Mouse (Mus musculus) midbrain, embryonic 12.5 days (tissue): ENCODE measurements around the gene Gm30191. TPM values are rescaled to one million over a fixed set of nuclear protein-coding genes. Genes with fewer than 3 reads are reported as not detected.

Experiments used
- ATAC-seq: fragments of 200-750 bp; cut with Nextera tagmentation; 2 replicates; pipeline ENCODE4 v1.8.0; 2017; ENCODE audit warnings: low read depth, moderate TSS enrichment, moderate library complexity; ENCODE audit not compliant: low FRiP score
- H3K27ac ChIP-seq: fragments of 300-500 bp; sonication (generic); replicated peaks from 2 replicates; pipeline ENCODE4 v1.5.1; 2016; ENCODE audit warnings: mild to moderate bottlenecking
- H3K27me3 ChIP-seq: fragments of 300-500 bp; sonication (generic); 2 replicates; pipeline ENCODE4 v1.6.1; 2016; ENCODE audit warnings: mild to moderate bottlenecking
- H3K36me3 ChIP-seq: fragments of 300-500 bp; sonication (generic); 2 replicates; pipeline ENCODE4 v1.6.1; 2016
- H3K4me1 ChIP-seq: fragments of 300-500 bp; sonication (generic); 2 replicates; pipeline ENCODE4 v1.6.1; 2016
- H3K4me2 ChIP-seq: fragments of 300-500 bp; sonication (generic); replicated peaks from 2 replicates; pipeline ENCODE4 v1.6.1; 2016; ENCODE audit warnings: mild to moderate bottlenecking, moderate library complexity
- H3K4me3 ChIP-seq: fragments of 300-500 bp; sonication (generic); 2 replicates; pipeline ENCODE4 v1.5.1; 2016; ENCODE audit warnings: mild to moderate bottlenecking
- H3K9ac ChIP-seq: fragments of 300-500 bp; sonication (generic); replicated peaks from 2 replicates; pipeline ENCODE4 v1.6.1; 2016; ENCODE audit warnings: mild to moderate bottlenecking, moderate library complexity
- H3K9me3 ChIP-seq: fragments of 300-500 bp; sonication (generic); 2 replicates; pipeline ENCODE4 v1.6.1; 2016; ENCODE audit warnings: mild to moderate bottlenecking
- WGBS: fragments of 180-500 bp; shearing (Covaris S2); methylation state at CpG from one replicate; pipeline ENCODE4 v1.1.7; 2016; 5-methylcytosine and 5-hydroxymethylcytosine counted together
- polyA plus RNA-seq: library from polyadenylated mRNA; unstranded; fragments of >200 nt; fragmentation: Nextera tagmentation; extraction: Ambion mirVana; gene quantifications from 2 replicates; pipeline ENCODE4 v1.2.1, GENCODE M21; 2016

The Gm30191 gene
- polyA plus RNA-seq = not detected in 2 replicates

DNA sequence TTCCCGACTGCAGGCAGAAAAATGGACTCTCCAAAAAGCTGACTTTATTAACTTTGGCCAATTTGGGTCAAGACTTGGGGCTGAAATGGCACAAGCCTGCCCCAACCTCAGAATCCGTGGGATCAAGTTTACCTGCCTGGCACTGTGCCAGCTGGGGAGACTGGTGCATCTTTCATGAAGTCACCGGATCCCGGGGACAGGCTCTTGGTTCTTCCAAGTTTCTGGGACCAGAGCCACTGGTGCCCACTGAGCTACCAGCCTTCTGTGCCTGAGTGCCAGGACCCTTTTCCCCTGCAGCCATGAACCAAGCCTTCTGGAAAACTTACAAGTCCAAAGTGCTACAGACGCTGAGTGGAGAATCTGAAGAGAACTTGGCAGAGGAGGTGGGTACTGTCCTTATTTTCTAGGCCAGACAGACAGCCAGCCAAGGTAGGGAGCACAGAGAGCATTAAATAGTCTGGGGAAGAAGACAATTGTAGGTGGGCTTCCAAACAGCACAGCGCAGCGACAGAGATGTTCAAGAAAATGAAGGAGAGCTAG lies at the start of gene Gm30191:
Gm30191 (plus strand) TSS at position 217 of the 540 bp plus-strand sequence.
- no peak for ATAC-seq
- Histone ChIP-seq H3K9ac (no peak within 1 kb of the TSS; the same call in 1 of the 2 replicates), H3K4me1 (peaks cover 46% of the 10 kb centered on the region), H3K9me3 (no peaks in the 10 kb centered on the region), H3K27me3 (peaks cover 57% of the 10 kb centered on the region), H3K27ac (no peak within 1 kb of the TSS), H3K4me3 (peak within 1 kb of the TSS; percentile 66), H3K36me3 (0 out of 2 replicates have a peak, but pooled peaks cover 5% of the 10 kb centered on the region), H3K4me2 (peak within 1 kb of the TSS; percentile 70)
- WGBS = 78% methylated on average over 7 of the region's 7 CpGs

DNA sequence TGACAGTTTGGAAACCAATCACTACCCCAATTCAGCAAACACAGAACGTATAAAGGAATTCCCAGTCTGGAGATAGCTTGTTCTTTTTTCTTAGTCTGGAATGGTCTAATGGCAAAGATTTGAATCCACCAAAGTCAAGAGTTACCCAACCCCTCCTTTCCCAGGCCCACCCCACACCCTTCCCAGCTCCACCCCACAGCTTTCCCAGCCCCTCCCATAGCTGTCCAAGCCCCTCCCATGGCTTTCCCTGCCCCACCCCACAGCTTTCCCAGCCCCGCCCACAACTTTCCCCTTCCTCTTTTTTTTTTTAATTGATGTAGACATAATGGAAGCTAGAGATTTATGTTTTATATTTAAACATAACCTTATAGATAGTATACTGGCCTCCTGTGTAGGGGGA lies 47.4 kb upstream of the Gm30191 start:
- H3K4me2 ChIP-seq = no peak overlapping the region
- H3K27ac ChIP-seq = no peak overlapping the region
- H3K4me1 ChIP-seq = no peaks in the 10 kb centered on the region
- ATAC-seq = no peak
- no peak overlapping the region for H3K9ac ChIP-seq
- no peaks in the 10 kb centered on the region for H3K36me3 ChIP-seq
- H3K9me3 ChIP-seq = no peaks in the 10 kb centered on the region
- H3K4me3 ChIP-seq = no peak overlapping the region
- H3K27me3 ChIP-seq = no peaks in the 10 kb centered on the region
- WGBS = 81% methylated on average over 2 of the region's 2 CpGs

DNA sequence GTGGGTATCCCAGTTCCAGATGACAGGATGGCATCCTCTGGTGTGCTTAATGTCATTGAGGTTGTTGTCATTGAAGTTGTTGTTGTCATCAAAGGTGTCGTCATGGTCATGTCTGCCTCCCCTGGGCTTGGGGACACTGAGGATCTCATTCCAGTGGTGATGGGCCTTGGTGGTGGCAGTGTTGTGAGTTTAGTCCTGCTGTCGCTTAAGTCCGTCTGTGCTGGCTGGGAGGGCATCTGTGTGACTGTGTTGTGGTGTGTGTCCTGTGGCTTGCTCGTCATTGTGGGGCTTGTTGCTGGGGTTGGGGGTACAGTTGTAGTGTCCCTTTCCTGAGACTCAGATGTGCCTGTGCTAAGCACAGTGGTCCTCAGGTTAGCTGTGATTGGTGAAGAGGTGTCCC lies 43.8 kb upstream of the Gm30191 start, which contains the start of gene Gm7534:
Gm7534 (minus strand) TSS at position 101 of the 400 bp plus-strand sequence.
- no peaks in the 10 kb centered on the region for H3K4me1 ChIP-seq
- WGBS = 93% methylated on average over 4 of the region's 4 CpGs
- no peak within 1 kb of the TSS for H3K9ac ChIP-seq
- H3K4me3 ChIP-seq = no peak within 1 kb of the TSS
- no peak within 1 kb of the TSS for H3K27ac ChIP-seq
- ATAC-seq = no peak
- H3K27me3 ChIP-seq = no peaks in the 10 kb centered on the region
- H3K9me3 ChIP-seq = no peaks in the 10 kb centered on the region
- H3K36me3 ChIP-seq = no peaks in the 10 kb centered on the region
- H3K4me2 ChIP-seq = no peak within 1 kb of the TSS

DNA sequence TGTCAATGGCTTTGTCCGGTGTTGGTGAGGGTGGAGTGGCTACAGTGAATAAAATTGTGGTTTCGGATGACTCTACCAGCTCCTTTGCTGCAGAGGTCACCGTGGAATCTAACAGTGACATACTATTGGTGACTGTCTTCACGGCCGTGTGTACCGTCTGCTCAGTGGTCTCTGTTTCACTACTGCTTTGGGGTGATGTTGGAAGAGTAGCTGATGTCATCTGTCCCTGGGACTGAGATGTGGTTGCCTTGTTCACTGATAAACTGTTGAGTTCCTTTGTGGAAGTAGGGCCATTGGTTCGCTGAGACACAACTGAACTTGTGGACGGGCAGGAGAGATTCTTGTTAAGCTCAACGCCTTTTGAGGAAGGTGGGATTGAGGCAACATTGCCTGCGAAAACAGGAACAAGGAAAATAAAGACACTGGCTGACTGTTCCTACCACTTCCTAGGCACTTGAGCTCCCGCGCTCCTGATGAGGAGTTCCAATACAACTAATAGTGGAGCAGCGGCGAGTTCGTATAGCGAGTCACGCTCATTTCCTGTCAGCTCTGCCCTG lies 43.3 kb upstream of the Gm30191 start:
- ATAC-seq = no peak
- Histone ChIP-seq H3K27ac (no peak overlapping the region), H3K4me1 (no peaks in the 10 kb centered on the region), H3K4me2 (no peak overlapping the region), H3K9me3 (no peaks in the 10 kb centered on the region), H3K27me3 (no peaks in the 10 kb centered on the region), H3K36me3 (no peaks in the 10 kb centered on the region), H3K4me3 (no peak overlapping the region), H3K9ac (no peak overlapping the region)
- WGBS = 90% methylated on average over 17 of the region's 17 CpGs

- no peak overlapping the region for H3K4me2 ChIP-seq
- H3K9ac ChIP-seq = no peak overlapping the region
- no peak overlapping the region for H3K27ac ChIP-seq
- H3K36me3 ChIP-seq = no peaks in the 10 kb centered on the region
- H3K9me3 ChIP-seq = no peaks in the 10 kb centered on the region
- 67% methylated on average over 6 of the region's 6 CpGs for WGBS
- no peak overlapping the region for H3K4me3 ChIP-seq
- no peaks in the 10 kb centered on the region for H3K27me3 ChIP-seq
- H3K4me1 ChIP-seq = no peaks in the 10 kb centered on the region
- ATAC-seq = no peak
These were observed 40.2 kb upstream of the Gm30191 start for GRCm38 (mm10) chr4:134206488-134207053.

- ATAC-seq = no peak
- peaks cover 10% of the 10 kb centered on the region; the same call in 1 of the 2 replicates for H3K27me3 ChIP-seq
- H3K4me1 ChIP-seq = no peaks in the 10 kb centered on the region
- no peak overlapping the region for H3K4me2 ChIP-seq
- H3K9ac ChIP-seq = no peak overlapping the region; the same call in 1 of the 2 replicates
- no peak overlapping the region for H3K27ac ChIP-seq
- no peaks in the 10 kb centered on the region for H3K9me3 ChIP-seq
- no peak overlapping the region for H3K4me3 ChIP-seq
- 67% methylated on average over 11 of the region's 11 CpGs for WGBS
- no peaks in the 10 kb centered on the region for H3K36me3 ChIP-seq
These were observed 23.7 kb upstream of the Gm30191 start for GRCm38 (mm10) chr4:134222793-134223600.

DNA sequence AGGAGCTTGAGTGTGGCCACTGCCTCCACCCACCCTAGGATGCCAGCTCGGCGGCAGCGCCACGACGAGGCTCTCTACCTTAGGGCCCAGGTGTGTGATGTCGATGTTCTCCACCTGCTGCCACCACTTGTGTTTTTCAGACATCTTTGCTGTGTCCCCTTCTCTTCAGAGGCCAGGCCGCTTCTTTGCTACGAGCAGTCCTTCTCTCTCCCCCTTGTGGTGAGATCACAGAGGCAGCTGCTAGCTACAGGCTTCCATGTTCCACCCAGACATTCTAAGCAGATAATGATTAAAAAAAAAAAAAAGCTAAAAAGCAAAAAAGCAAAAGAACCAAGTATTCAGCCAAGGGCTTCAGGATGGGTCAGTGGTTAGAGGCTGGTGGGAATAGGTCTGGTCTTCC lies 19.5 kb upstream of the Gm30191 start, which contains the start of gene Catsper4:
Catsper4 (minus strand) TSS at position 190 of the 400 bp plus-strand sequence.
- no peak for ATAC-seq
- WGBS = 73% methylated on average over 8 of the region's 8 CpGs
- Histone ChIP-seq H3K4me3 (no peak within 1 kb of the TSS), H3K27ac (no peak within 1 kb of the TSS), H3K4me2 (no peak within 1 kb of the TSS), H3K9ac (no peak within 1 kb of the TSS), H3K9me3 (no peaks in the 10 kb centered on the region), H3K27me3 (peaks cover 10% of the 10 kb centered on the region; the same call in 1 of the 2 replicates), H3K4me1 (no peaks in the 10 kb centered on the region), H3K36me3 (no peaks in the 10 kb centered on the region)

- no peak overlapping the region for H3K9ac ChIP-seq
- H3K9me3 ChIP-seq = no peaks in the 10 kb centered on the region
- ATAC-seq = no peak
- no peak overlapping the region for H3K27ac ChIP-seq
- no peaks in the 10 kb centered on the region for H3K4me1 ChIP-seq
- H3K4me3 ChIP-seq = no peak overlapping the region
- WGBS = 36% methylated on average over 8 of the region's 8 CpGs
- no peak overlapping the region for H3K4me2 ChIP-seq
- 0 out of 2 replicates have a peak, but pooled peaks cover 3% of the 10 kb centered on the region for H3K27me3 ChIP-seq
- H3K36me3 ChIP-seq = no peaks in the 10 kb centered on the region
These were observed 16.3 kb upstream of the Gm30191 start for GRCm38 (mm10) chr4:134230431-134230830.

- no peak overlapping the region for H3K4me3 ChIP-seq
- no peaks in the 10 kb centered on the region for H3K36me3 ChIP-seq
- H3K27me3 ChIP-seq = peaks cover 28% of the 10 kb centered on the region
- H3K9me3 ChIP-seq = no peaks in the 10 kb centered on the region
- no peak overlapping the region for H3K9ac ChIP-seq
- no peak for ATAC-seq
- no peak overlapping the region for H3K4me2 ChIP-seq
- 79% methylated on average over 5 of the region's 5 CpGs for WGBS
- H3K27ac ChIP-seq = no peak overlapping the region
- H3K4me1 ChIP-seq = peaks cover 8% of the 10 kb centered on the region; the same call in 1 of the 2 replicates
These were observed 11.9 kb upstream of the Gm30191 start for GRCm38 (mm10) chr4:134234876-134235275.

DNA sequence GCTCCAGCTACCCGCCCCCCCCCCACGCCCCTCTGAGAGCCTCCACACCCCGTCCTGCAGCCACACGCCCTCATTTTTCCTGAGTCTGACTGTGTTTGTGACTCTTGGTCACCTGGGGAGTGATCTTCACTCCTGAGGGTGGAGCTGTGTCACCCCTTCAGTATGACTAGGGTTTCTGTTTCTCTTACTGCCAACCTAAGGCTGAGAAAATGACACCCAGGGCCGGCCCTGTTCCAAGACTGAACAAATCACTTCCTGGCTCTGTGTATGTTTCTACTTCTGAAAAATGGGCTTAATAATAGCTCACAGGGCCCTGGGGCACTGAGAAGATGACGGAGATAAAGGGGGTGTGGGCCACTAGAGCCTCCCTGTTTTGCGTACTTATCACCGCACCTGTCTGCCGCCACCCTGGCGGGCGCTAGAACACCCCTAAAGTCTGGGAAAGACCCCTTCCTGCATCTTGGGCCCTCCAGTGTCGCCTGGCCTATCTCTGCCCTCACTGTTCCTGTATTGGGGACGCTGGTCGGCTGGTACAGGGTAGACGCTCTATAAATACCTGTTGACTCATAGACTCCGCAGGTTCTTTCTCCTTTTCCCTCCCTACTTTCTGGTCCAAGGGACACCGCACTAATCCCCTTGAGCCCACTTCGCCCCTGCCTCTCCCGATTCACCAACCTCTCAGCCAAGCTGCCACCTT lies 9.0 kb upstream of the Gm30191 start:
- no peaks in the 10 kb centered on the region for H3K9me3 ChIP-seq
- ATAC-seq = no peak
- no peaks in the 10 kb centered on the region for H3K36me3 ChIP-seq
- no peak overlapping the region for H3K9ac ChIP-seq
- WGBS = 27% methylated on average over 19 of the region's 19 CpGs
- no peak overlapping the region for H3K4me3 ChIP-seq
- peaks cover 28% of the 10 kb centered on the region for H3K27me3 ChIP-seq
- no peak overlapping the region for H3K27ac ChIP-seq
- H3K4me1 ChIP-seq = peaks cover 8% of the 10 kb centered on the region; the same call in 1 of the 2 replicates
- no peak overlapping the region; the same call in 1 of the 2 replicates for H3K4me2 ChIP-seq

DNA sequence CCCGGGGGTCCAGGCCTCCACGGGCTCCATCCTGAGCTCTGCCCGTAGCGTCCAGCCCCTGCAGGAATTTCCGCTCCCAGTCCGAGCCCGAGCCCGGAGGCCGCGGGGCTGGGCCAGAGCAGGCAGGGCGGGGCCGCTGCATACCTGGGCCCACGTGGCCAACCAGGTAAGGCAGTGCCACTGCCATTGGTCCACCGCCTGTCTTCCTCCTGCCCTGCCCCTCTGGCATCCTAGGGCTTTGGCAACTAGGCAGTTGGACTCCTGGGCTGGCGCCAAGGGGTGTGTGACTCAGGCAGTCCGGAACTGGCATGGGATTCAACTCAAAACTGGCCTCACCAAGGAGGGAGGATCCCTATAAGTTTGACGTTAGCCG lies 8.5 kb upstream of the Gm30191 start, which contains the start of gene Cnksr1:
Cnksr1 (minus strand) TSS at position 121 of the 373 bp plus-strand sequence.
- Histone ChIP-seq H3K27me3 (peaks cover 28% of the 10 kb centered on the region), H3K9me3 (no peaks in the 10 kb centered on the region), H3K36me3 (0 out of 2 replicates have a peak, but pooled peaks cover 2% of the 10 kb centered on the region), H3K4me3 (no peak within 1 kb of the TSS), H3K9ac (no peak within 1 kb of the TSS), H3K4me2 (no peak within 1 kb of the TSS; the same call in 1 of the 2 replicates), H3K27ac (no peak within 1 kb of the TSS), H3K4me1 (peaks cover 8% of the 10 kb centered on the region; the same call in 1 of the 2 replicates)
- ATAC-seq = no peak
- 2% methylated on average over 18 of the region's 18 CpGs for WGBS
